Mouse (Mus musculus) midbrain, embryonic 14.5 days (tissue): Measurements from ENCODE around the gene Zfp697. TPM values are rescaled to one million over a fixed set of nuclear protein-coding genes. Genes with fewer than 3 reads are reported as not detected.
"Not testable (repeated sequence)": the region's sequence is repeated elsewhere in the genome, so short reads cannot be mapped to it uniquely, and the experiment has no call there.

ENCODE experiments used
- ATAC-seq: fragments of 200-750 bp; cut with Nextera tagmentation; 2 replicates; pipeline ENCODE4 v1.8.0; 2017; ENCODE audit warnings: moderate number of reproducible peaks, moderate library complexity; ENCODE audit not compliant: low FRiP score, low TSS enrichment
- DNase-seq: peaks from one replicate; pipeline ENCODE4 v3.0.0-alpha.2; 2015
- H3K27ac ChIP-seq: fragments of 300-500 bp; sonication (generic); replicated peaks from 2 replicates; pipeline ENCODE4 v1.5.1; 2014; ENCODE audit warnings: mild to moderate bottlenecking, low read depth, low read length, moderate library complexity
- H3K27me3 ChIP-seq: fragments of 300-500 bp; sonication (generic); 2 replicates; pipeline ENCODE4 v1.6.1; 2014; ENCODE audit warnings: low read length, control low read depth, mixed read lengths; ENCODE audit not compliant: control insufficient read depth, insufficient read depth
- H3K36me3 ChIP-seq: fragments of 300-500 bp; sonication (generic); 2 replicates; pipeline ENCODE4 v1.6.1; 2014; ENCODE audit warnings: low read length, control low read depth; ENCODE audit not compliant: control insufficient read depth, insufficient read depth
- H3K4me1 ChIP-seq: fragments of 300-500 bp; sonication (generic); 2 replicates; pipeline ENCODE4 v1.6.1; 2014; ENCODE audit warnings: mild to moderate bottlenecking, antibody characterized with exemption, low read length, control low read depth; ENCODE audit not compliant: control insufficient read depth, insufficient read depth
- H3K4me2 ChIP-seq: fragments of 300-500 bp; sonication (generic); 2 replicates; pipeline ENCODE4 v1.6.1; 2014; ENCODE audit warnings: mild to moderate bottlenecking, low read length, moderate library complexity
- H3K4me3 ChIP-seq: fragments of 300-500 bp; sonication (generic); replicated peaks from 2 replicates; pipeline ENCODE4 v1.5.1; 2014; ENCODE audit warnings: low read depth, low read length
- H3K9ac ChIP-seq: fragments of 300-500 bp; sonication (generic); replicated peaks from 2 replicates; pipeline ENCODE4 v1.6.1; 2014; ENCODE audit warnings: mild to moderate bottlenecking, low read length, moderate library complexity
- H3K9me3 ChIP-seq: fragments of 300-500 bp; sonication (generic); 2 replicates; pipeline ENCODE4 v1.6.1; 2016; ENCODE audit warnings: low read length, control low read depth, mixed read lengths; ENCODE audit not compliant: control insufficient read depth
- WGBS: fragments of 180-500 bp; shearing (Covaris S2); extraction: QIAGEN DNeasy Blood & Tissue Kit; methylation state at CpG from one replicate; pipeline ENCODE4 v1.1.7; 2014; 5-methylcytosine and 5-hydroxymethylcytosine counted together
- polyA plus RNA-seq: library from polyadenylated mRNA; unstranded; fragments of >200 nt; fragmentation: Nextera tagmentation; extraction: Ambion mirVana; gene quantifications from 2 replicates; pipeline ENCODE4 v1.2.1, GENCODE M21; 2014

Gene Zfp697
- polyA plus RNA-seq, 1 experiment from 2014 or later, result 21.3 TPM

DNA sequence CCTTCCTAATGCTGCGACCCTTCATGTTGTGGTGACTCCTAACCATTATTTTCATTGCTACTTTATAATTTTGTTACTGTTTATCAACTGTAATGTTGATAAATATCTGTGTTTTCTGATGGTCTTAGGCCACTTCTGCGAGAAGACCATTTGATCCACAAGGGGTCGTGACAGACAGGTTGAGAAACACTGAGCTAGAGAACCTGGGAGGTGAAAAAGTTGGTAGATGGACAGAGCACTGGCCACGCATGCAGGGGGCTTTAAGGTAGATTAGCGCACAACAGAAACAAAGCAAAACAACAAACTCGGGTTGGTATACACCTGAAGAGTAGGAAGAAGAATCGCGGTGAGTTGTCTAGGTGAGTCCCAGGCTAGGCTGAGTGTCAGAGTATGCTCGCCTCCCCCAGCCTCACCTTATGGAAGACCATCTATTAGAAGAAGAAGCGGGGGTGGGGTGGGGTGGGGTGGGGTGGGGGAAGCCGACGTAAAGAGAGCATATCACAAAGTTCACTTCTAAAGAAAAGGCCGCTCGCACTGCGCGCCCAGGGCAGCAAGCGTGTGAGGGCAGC, 500 bp upstream of the Zfp697 start:
- Histone ChIP-seq H3K27ac (peak overlapping the region; percentile 94; the same call in 1 of the 2 replicates), H3K4me3 (peak overlapping the region; percentile 90), H3K4me2 (peak overlapping the region; percentile 79), H3K4me1 (peaks cover 20% of the 10 kb centered on the region), H3K9me3 (no peaks in the 10 kb centered on the region), H3K36me3 (no peaks in the 10 kb centered on the region), H3K9ac (peak overlapping the region; percentile 94), H3K27me3 (no peaks in the 10 kb centered on the region)
- WGBS, result 6% methylated on average over 17 of the region's 17 CpGs
- DNase-seq (peak; percentile 57), ATAC-seq (0 out of 2 replicates have a peak, but pooled peaks have one; percentile 2)

DNA sequence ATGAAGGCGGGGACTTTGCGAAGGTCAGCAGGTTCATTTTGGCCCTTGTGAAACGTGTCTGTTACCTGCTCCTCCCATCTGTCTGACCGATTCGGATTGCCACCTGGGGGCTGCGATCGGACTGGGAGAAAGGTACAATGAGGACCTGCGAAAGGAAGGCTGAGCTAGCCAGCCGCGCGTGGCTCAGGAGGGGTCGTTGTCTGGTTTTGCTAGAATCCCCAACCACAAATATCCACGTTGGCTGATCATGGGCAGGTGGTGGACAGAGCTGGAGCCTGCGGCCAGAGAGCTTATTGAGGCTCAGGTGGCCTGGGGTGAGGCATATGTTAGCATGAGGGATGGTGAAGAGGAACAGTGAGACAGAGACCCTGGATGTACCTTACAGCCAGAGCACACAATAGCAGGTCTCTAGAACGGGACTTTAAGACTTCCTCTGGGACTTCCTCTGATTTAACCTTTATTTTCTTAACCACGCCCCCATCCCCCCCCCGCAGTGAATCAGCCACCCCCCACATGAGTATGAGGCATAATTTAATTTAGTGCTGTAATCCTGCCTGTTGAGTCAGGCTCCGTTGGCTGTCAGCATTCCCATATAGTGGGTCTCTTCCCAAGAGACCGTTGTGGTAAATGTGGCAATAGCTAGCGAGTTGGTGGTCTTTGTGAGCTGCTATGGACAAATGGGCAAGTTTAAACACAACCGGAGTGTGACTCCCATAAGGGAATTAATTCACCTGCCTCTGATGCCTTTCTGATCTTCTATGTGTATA, 946 bp downstream of the Zfp697 start:
- 8% methylated on average over 21 of the region's 21 CpGs for WGBS
- Histone ChIP-seq H3K9ac (peak overlapping the region; percentile 94), H3K4me1 (peaks cover 22% of the 10 kb centered on the region), H3K4me3 (peak overlapping the region; percentile 90), H3K36me3 (no peaks in the 10 kb centered on the region), H3K9me3 (no peaks in the 10 kb centered on the region), H3K27ac (peak overlapping the region; percentile 94), H3K4me2 (peak overlapping the region; percentile 79), H3K27me3 (no peaks in the 10 kb centered on the region)
- ATAC-seq (no peak; the same call in none of the 2 replicates), DNase-seq (peak; percentile 43)

DNA sequence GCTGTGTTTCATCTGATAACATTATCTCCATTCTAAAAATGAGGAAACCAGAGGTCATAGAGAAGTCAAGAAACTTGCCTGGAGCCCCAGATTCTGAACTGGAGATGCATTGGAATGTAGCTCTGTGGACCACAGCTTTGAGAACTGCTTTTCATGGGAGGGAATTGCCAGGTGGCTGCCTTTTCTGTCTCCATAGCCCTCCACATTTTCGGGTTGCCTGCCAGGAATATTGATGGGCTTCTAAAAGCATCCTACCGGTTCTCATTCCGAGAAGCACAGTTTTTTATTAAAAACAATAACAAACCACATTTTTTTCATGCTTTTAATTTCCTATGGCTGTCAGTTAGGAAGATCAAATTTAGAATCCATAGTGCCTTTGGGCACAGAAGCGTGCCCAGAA, 4.8 kb downstream of the Zfp697 start:
- H3K27ac ChIP-seq, result no peak overlapping the region
- DNase-seq, result no peak
- peaks cover 18% of the 10 kb centered on the region for H3K4me1 ChIP-seq
- ATAC-seq, result no peak
- WGBS, result 80% methylated on average over 4 of the region's 4 CpGs
- H3K27me3 ChIP-seq, result no peaks in the 10 kb centered on the region
- no peak overlapping the region for H3K9ac ChIP-seq
- H3K4me2 ChIP-seq, result no peak overlapping the region
- no peaks in the 10 kb centered on the region for H3K36me3 ChIP-seq
- H3K4me3 ChIP-seq, result no peak overlapping the region
- no peaks in the 10 kb centered on the region for H3K9me3 ChIP-seq

DNA sequence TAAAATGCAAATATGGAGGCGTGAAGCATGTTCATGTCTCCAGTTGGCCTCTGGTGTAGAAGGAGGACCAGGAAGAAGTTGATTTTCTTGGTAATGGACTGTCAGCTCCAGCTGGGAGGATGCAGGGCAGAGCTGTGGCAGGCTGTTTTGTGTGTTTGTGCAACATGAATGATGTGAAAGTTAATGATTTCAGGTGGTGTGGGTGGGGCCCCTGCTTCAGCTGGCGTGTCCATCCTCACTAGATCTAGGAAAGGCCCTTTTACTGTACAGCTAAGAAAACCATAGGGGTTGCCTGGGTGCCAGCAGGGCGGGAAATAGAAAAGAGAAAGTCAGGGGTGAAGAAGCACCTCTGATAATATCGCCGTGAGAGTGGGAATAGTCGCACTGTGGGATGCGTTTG, 5.5 kb downstream of the Zfp697 start:
- H3K9me3 ChIP-seq, result no peaks in the 10 kb centered on the region
- no peaks in the 10 kb centered on the region for H3K36me3 ChIP-seq
- DNase-seq (no peak), ATAC-seq (no peak)
- 75% methylated on average over 7 of the region's 7 CpGs for WGBS
- H3K9ac ChIP-seq, result no peak overlapping the region
- H3K4me1 ChIP-seq, result peaks cover 18% of the 10 kb centered on the region
- no peak overlapping the region for H3K27ac ChIP-seq
- no peak overlapping the region for H3K4me3 ChIP-seq
- no peaks in the 10 kb centered on the region for H3K27me3 ChIP-seq
- H3K4me2 ChIP-seq, result no peak overlapping the region

DNA sequence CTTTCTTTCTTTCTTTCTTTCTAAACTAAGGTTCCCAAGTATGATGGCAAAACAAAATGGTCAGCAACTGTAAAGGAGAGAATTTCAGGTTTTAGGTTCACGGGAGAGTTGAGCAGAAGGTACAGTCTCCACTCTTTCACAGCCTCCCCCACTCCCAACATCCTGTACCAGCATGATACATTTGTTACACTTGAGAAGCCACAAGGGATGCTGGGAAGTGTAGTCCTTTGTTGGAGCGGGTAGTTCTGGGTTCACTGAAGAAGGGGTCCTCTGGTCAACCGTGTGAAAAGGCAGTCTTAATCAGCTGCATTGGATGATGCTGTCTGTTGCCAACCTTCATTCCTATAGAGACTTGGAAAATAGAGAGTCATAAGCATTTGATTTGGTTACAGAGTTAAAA, 7.0 kb downstream of the Zfp697 start:
- Histone ChIP-seq H3K27me3 (no peaks in the 10 kb centered on the region), H3K9me3 (no peaks in the 10 kb centered on the region), H3K4me1 (peaks cover 10% of the 10 kb centered on the region), H3K4me3 (no peak overlapping the region), H3K9ac (no peak overlapping the region), H3K36me3 (no peaks in the 10 kb centered on the region), H3K4me2 (no peak overlapping the region), H3K27ac (no peak overlapping the region)
- no peak for DNase-seq
- ATAC-seq, result no peak
- WGBS, result 67% methylated on average over 3 of the region's 3 CpGs

DNA sequence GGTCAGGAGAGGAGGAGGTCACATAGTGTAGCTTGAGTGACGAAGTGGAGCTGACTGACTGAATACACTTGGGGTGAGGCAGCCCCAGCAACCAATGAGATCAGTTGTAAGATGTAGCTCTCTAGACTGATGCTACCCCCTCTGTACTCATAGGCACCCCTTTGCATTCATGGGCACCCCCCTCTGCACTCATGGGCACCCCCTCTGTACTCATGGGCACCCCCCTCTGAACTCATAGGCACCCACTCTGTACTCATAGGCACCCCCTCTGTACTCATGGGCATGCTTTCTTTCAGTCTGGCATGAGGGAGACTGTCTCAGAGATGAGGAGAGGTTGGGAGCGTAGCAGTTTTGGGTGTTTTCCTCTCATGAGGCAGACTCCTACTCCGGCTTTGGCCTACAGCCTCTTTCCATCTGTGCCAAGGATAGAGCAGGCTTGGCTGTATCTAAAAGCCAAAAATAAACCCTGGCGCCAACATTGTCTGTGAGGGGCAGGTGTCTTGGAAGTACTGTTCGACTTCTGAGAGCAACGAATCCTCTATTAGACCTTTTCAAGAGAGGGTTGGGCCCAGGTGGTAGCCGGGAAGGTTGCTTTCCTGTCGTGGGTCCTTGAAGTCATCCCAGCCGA, 22.1 kb downstream of the Zfp697 start:
- H3K9ac ChIP-seq, H3K4me1 ChIP-seq, H3K27me3 ChIP-seq, DNase-seq, H3K9me3 ChIP-seq, H3K27ac ChIP-seq, H3K4me2 ChIP-seq, H3K36me3 ChIP-seq, H3K4me3 ChIP-seq, ATAC-seq: not testable (repeated sequence)
- 97% methylated on average over 8 of the region's 9 CpGs for WGBS

DNA sequence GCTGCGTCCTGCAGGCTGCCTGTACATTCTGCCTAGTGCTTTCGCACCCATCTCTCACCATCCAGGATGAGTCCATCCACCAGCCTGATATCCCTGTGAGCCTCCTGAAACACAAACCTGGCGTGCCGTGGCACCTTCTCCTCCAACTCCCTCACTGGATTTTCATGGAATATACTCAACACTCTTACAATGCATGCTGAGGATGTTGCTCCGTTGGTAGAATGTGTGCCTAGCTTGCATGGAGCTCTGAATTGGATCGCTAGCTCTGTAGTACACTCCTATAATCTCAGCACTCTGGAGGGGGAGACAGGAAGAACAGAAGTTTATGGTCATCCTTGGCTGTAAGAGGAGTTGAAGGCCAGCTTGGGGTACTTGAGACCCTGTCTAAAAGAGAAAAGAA, 23.6 kb downstream of the Zfp697 start:
- not testable (repeated sequence) for H3K9ac ChIP-seq, H3K4me1 ChIP-seq, H3K4me2 ChIP-seq, H3K27ac ChIP-seq, ATAC-seq, DNase-seq, H3K36me3 ChIP-seq, H3K9me3 ChIP-seq, H3K27me3 ChIP-seq, H3K4me3 ChIP-seq
- WGBS, result 87% methylated on average over 6 of the region's 6 CpGs

DNA sequence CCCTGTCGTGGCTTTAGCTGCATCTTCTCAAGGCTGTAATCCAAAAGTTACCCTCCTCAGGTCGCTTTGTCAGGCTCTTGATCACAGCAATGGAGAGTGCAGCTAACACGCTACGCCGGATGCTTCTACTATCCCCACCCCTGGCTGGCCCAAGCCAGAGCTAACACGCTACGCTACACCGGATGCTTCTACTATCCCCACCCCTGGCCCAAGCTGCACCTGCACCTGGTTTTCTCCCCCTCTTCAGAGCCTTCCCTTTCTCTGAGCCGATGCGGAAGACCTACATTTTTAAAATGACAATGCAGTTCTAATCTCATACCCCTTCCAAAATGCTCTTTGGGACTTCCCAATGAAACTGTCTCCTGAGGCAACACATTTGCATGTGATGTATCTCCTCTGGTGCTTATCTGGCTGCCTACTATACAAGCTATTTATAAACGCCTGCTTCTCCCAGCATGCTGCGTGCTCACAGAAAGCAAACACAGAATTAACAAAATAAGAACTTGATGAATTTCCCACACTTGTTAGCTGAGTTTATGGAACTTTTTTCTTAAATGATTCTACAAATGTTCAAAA, 24.4 kb downstream of the Zfp697 start:
- not testable (repeated sequence) for H3K4me3 ChIP-seq, H3K4me1 ChIP-seq, H3K9me3 ChIP-seq, DNase-seq, ATAC-seq, H3K36me3 ChIP-seq, H3K9ac ChIP-seq, H3K4me2 ChIP-seq, H3K27me3 ChIP-seq, H3K27ac ChIP-seq
- WGBS, result 60% methylated on average over 12 of the region's 12 CpGs
